Mouse (Mus musculus) olfactory bulb, adult 2 months (tissue): ENCODE measurements around the gene Nipal3. TPM values are rescaled to one million over a fixed set of nuclear protein-coding genes. Genes with fewer than 3 reads are reported as not detected.
A peak's percentile ranks its signal among the peaks of the same experiment; 100 is the strongest.

Source experiments
- H3K27ac ChIP-seq: fragments of 200-500 bp; 2 replicates; pipeline ENCODE4 v1.5.1; 2012; ENCODE audit warnings: low read depth, low read length; ENCODE audit not compliant: insufficient read depth
- H3K4me1 ChIP-seq: fragments of 200-500 bp; 2 replicates; pipeline ENCODE4 v1.6.1; 2012; ENCODE audit warnings: low read length; ENCODE audit not compliant: control insufficient read depth, insufficient read depth
- H3K4me3 ChIP-seq: fragments of 200-500 bp; 2 replicates; pipeline ENCODE4 v1.5.1; 2012; ENCODE audit warnings: mild to moderate bottlenecking, low read depth, low read length, moderate library complexity; ENCODE audit not compliant: insufficient read depth
- CTCF ChIP-seq: fragments of 200-500 bp; IDR thresholded peaks from 2 replicates; pipeline ENCODE4 v1.5.1; 2012; ENCODE audit warnings: low read depth, mild to moderate bottlenecking, low read length, moderate library complexity; ENCODE audit not compliant: insufficient read depth
- POLR2A ChIP-seq: fragments of 200-500 bp; IDR thresholded peaks from 2 replicates; pipeline ENCODE4 v1.6.1; 2012; ENCODE audit warnings: mild to moderate bottlenecking, low read depth, low read length, moderate library complexity; ENCODE audit not compliant: insufficient read depth
- WGBS: fragments of 180-500 bp; shearing (Covaris S2); methylation state at CpG from one replicate; pipeline ENCODE4 v1.1.7; 2018; 5-methylcytosine and 5-hydroxymethylcytosine counted together
- polyA plus RNA-seq: library from polyadenylated mRNA; stranded (reverse); fragments of >200 nt; gene quantifications from 2 replicates; pipeline ENCODE4 v1.2.4, GENCODE M21; 2012; ENCODE audit warnings: low replicate concordance; ENCODE audit not compliant: missing spikeins, insufficient read depth, insufficient read length

Gene Nipal3
- polyA plus RNA-seq, 1 experiment: not detected

DNA sequence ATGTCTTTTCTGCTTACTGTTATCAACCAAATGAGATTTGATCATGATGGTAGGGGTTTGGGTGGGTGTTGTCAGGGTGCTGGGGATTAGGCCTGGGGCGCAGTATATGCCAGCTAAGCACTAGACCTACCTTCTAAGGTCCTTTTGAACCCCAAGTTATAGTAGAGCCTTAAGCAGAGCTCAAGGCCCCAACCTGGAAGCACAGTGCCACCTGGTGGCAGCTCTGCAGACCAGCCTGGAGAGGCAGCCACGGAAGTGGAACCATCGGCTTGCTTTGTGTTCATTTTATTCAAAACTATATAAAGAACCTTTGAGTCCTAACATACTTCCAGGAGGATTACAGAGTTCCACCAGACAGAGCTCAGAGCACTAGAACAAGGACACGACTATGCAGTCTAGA, 83.2 kb downstream of the Nipal3 start:
- Histone ChIP-seq H3K4me3 (no peak overlapping the region), H3K4me1 (no peaks in the 10 kb centered on the region), H3K27ac (no peak overlapping the region)
- TF ChIP-seq POLR2A (no peak), CTCF (peak; percentile 82; the same call in 1 of the 2 replicates)
- 31% methylated on average over 4 of the region's 4 CpGs for WGBS

DNA sequence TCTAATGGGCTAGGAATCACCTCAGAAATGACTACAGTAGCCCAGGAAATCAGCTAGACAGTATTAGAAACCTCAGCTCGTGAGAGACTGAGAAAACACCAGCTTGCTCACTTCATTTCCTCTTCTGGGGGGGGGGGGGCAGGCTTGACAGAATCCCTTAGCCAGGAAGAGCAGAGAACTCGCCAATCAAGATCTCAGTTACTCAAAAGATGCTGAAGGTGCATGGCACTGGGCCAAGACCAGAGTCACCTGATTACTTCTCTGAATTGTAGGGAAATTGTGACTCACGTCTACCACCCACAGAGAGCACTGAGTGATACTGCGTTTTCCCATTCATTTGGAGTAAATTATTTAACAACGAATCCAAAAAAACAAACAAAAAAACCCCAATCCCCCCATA, 88.7 kb downstream of the Nipal3 start:
- 18% methylated on average over 5 of the region's 5 CpGs for WGBS
- H3K4me1 ChIP-seq: peaks cover 6% of the 10 kb centered on the region
- no peak overlapping the region for H3K4me3 ChIP-seq
- no peak overlapping the region for H3K27ac ChIP-seq
- TF ChIP-seq POLR2A: no peak
- TF ChIP-seq CTCF: no peak

DNA sequence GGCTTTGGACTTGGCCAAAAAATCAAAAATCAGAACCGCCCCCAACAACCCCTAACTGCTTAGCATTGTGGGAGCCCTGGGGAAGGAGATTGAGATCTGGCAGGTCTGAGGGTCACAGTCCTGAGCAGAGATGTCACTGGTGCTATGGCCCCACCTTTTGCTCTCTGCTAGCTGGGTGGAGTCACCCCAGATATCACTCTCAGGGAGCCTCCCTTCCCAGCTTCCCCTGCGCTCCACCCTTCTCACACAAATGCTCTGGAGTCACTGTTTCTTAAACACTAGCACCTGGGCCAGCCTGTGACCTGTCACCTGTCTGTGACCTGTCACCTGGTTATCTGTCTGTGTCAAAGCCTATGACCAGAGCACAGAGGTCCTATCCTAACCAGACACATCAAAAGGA, 89.9 kb downstream of the Nipal3 start:
- 98% methylated on average over 2 of the region's 2 CpGs for WGBS
- TF ChIP-seq POLR2A (no peak), CTCF (no peak)
- no peak overlapping the region for H3K4me3 ChIP-seq

DNA sequence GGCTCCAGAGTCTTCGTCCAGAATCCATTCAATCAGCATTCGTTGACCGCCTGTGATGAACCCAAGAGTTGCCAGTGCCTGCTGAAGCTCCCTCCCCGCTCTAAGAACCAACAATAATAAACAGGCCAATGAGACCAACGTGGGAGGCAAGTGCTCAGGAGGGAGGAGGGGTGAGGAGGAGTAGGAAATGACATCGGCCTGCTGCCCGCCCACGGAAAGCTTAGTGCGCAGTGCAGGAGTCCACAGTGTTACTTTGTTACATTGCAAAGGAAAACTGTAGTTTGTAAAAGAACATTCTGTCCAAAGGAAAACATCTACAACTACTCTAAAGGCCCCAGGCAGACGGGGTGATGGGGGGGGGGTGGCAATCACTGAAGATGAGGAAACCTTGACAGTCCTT, 90.8 kb downstream of the Nipal3 start:
- peaks cover 6% of the 10 kb centered on the region for H3K4me1 ChIP-seq
- 73% methylated on average over 10 of the region's 10 CpGs for WGBS
- H3K27ac ChIP-seq: no peak overlapping the region
- no peak overlapping the region for H3K4me3 ChIP-seq
- TF ChIP-seq POLR2A (no peak), CTCF (no peak)

More for the DNA sequence above, 89.9 kb downstream of the Nipal3 start:
- no peak overlapping the region for H3K27ac ChIP-seq
- H3K4me1 ChIP-seq: peaks cover 6% of the 10 kb centered on the region

DNA sequence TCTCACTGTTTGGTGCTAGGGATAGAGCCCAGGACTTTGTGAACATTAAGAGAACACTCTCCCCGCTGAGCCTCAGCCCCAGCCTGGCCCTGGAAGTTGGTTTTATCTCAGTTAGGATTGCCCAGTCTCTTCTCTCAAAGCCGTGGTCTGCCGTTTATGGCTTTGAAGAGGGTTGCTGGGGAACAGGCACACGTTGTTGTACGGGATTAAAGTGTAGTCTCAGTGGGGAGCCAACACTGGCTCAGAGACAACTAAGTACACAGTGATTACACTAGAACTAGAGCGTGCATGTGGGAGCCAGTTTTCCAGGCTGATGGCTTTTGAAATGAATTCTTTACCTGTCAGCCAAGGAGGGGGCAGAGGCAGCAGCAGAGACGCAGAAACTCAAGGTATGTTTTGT, 93.0 kb downstream of the Nipal3 start:
- H3K4me1 ChIP-seq: peaks cover 6% of the 10 kb centered on the region
- H3K4me3 ChIP-seq: no peak overlapping the region
- TF ChIP-seq CTCF (no peak), POLR2A (no peak)
- 36% methylated on average over 7 of the region's 7 CpGs for WGBS
- H3K27ac ChIP-seq: no peak overlapping the region

DNA sequence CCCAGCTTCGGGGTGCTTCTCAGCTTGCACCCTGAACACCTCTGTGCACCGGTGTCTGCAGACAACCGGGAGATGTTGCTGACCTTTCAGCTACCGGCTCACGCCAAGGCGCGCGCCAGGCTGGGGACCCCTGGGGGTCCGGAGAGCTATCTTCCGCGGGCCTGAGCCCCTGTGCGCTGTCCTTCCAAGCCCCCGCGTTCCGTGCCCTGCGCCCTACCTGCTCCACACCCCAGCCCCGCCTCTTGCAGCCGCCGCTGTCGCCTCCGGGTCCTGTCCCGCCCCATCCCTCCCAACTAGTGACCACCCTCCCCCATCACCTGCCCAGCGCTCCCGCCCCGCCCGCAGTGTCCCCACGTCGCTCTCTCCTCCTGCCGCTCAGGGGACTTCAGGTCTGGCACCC, 96.8 kb downstream of the Nipal3 start, which contains the start of gene Ncmap:
Ncmap (minus strand) TSS at position 237 of the 400 bp plus-strand sequence.
- 2% methylated on average over 29 of the region's 29 CpGs for WGBS
- no peak for TF ChIP-seq CTCF
- H3K4me3 ChIP-seq: no peak within 1 kb of the TSS
- H3K4me1 ChIP-seq: no peaks in the 10 kb centered on the region; the same call in 1 of the 2 replicates
- H3K27ac ChIP-seq: no peak within 1 kb of the TSS

DNA sequence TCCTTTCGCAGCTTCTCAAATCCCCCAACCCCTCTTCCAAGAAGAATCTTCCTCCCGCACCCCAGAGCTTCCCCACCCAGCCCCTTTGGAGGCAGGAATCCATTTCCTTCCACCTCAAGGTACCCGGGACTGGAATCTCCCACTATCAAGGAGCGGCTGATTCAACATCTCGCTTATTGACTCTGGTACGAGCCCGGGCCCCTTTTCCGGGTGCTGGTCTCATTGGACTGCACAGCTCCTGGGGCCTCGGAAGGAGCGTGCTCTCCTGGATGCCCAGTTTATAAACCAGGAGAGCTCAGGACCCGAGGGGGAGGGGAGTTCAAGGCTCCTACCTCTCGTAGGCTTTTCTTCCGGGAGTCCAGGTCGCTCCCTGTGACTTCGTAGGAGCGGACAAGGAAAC, 97.3 kb downstream of the Nipal3 start:
- Histone ChIP-seq H3K4me1 (no peaks in the 10 kb centered on the region; the same call in 1 of the 2 replicates), H3K27ac (no peak overlapping the region), H3K4me3 (no peak overlapping the region)
- 30% methylated on average over 16 of the region's 16 CpGs for WGBS
- TF ChIP-seq POLR2A (no peak), CTCF (no peak)

DNA sequence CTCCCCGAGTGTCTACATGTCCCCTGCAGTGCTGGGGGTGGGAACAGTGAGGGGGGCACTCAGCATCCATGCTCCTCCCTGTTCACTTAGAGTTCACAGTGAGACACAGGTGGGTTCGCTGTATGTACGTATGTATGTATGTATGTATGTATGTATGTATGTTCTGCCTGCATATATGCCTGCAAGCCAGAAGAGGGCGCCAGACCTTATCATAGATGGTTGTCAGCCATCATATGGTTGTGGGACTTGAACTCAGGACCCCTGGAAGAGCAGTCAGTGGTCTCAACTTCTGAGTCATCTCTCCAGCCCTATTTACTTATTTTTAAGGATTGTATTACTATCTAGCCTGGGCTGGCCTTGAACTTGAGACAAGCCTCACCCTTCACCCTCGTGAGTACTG, 98.5 kb downstream of the Nipal3 start:
- WGBS: 92% methylated on average over 5 of the region's 5 CpGs
- Histone ChIP-seq H3K4me3 (no peak overlapping the region), H3K27ac (no peak overlapping the region), H3K4me1 (no peaks in the 10 kb centered on the region; the same call in 1 of the 2 replicates)
- TF ChIP-seq POLR2A: no peak
- TF ChIP-seq CTCF: no peak

Other genes with a start within 250 kb of the Nipal3 start
- gene Clic4, start 222.2 kb downstream of the Nipal3 start, polyA plus RNA-seq: not detected in 2 replicates
- 281 and 545 TPM in 2 replicates for gene Srrm1, start 141.7 kb downstream of the Nipal3 start, polyA plus RNA-seq
- gene Ncmap, start 96.8 kb downstream of the Nipal3 start, polyA plus RNA-seq: not detected in 2 replicates
- gene Rcan3, start 61.2 kb downstream of the Nipal3 start, polyA plus RNA-seq: not detected in 2 replicates
- gene Stpg1, start 248 bp downstream of the Nipal3 start, polyA plus RNA-seq: not detected in 2 replicates
- not detected in 2 replicates for gene Grhl3, start 78.6 kb upstream of the Nipal3 start, polyA plus RNA-seq
- not detected in 2 replicates for gene Ifnlr1, start 191.2 kb upstream of the Nipal3 start, polyA plus RNA-seq
- not detected in 2 replicates for gene Il22ra1, start 233.1 kb upstream of the Nipal3 start, polyA plus RNA-seq